7 mouse cellular contexts compared by ENCODE assay signal in genomic region chr8:126824575-126825208, GRCm38 (mm10).
DNase-seq lines count a peak whose midpoint lies in the region; ATAC-seq and TF ChIP-seq lines count a peak whose summit lies in the region.

No protein-coding gene starts in this region.

- no peak overlapping the region for H3K4me2 ChIP-seq in intestine, embryonic 16.5 days (ENCODE audit: low read depth, low read length)
- H3K4me2 ChIP-seq in liver, embryonic 16.5 days (ENCODE audit: low read depth, low read length) = no peak overlapping the region

- H3K4me3 ChIP-seq in G1E (ENCODE audit: low read depth, low read length) = peak overlapping the region; percentile 46; the same call in 1 of the 2 replicates
- H3K4me3 ChIP-seq in bone marrow, adult 2 months (replicated peaks; ENCODE audit: control insufficient read depth, low read depth, low read length) = no peak overlapping the region
- H3K4me3 ChIP-seq in intestine, embryonic 16.5 days (ENCODE audit: low read length) = no peak overlapping the region
- H3K4me3 ChIP-seq in liver, embryonic 16.5 days (ENCODE audit: low read depth, low read length) = no peak overlapping the region

- 39% methylated on average over 10 of the region's 10 CpGs for WGBS in bone marrow, adult 2 months
- WGBS in intestine, embryonic 16.5 days = 37% methylated on average over 9 of the region's 10 CpGs
- 30% methylated on average over 8 of the region's 10 CpGs for WGBS in liver, embryonic 16.5 days (ENCODE audit: insufficient replicate concordance)

- H3K36me3 ChIP-seq in G1E (replicated peaks) = no peaks in the 10 kb centered on the region
- H3K36me3 ChIP-seq in intestine, embryonic 16.5 days (ENCODE audit: control insufficient read depth, insufficient read depth, low read length) = no peaks in the 10 kb centered on the region
- H3K36me3 ChIP-seq in liver, embryonic 16.5 days (ENCODE audit: control insufficient read depth, insufficient read depth) = no peaks in the 10 kb centered on the region

- peaks cover 62% of the 10 kb centered on the region for H3K4me1 ChIP-seq in G1E (ENCODE audit: insufficient read depth, low read depth, low read length)
- H3K4me1 ChIP-seq in bone marrow, adult 2 months (ENCODE audit: control insufficient read depth, insufficient read depth, low read length) = peaks cover 12% of the 10 kb centered on the region
- H3K4me1 ChIP-seq in intestine, embryonic 16.5 days (ENCODE audit: control insufficient read depth, insufficient read depth, low read length) = peaks cover 47% of the 10 kb centered on the region
- H3K4me1 ChIP-seq in liver, embryonic 16.5 days (ENCODE audit: control insufficient read depth, low read depth, low read length) = peaks cover 38% of the 10 kb centered on the region

- H3K9me3 ChIP-seq in G1E (replicated peaks) = no peaks in the 10 kb centered on the region
- no peaks in the 10 kb centered on the region for H3K9me3 ChIP-seq in intestine, embryonic 16.5 days (ENCODE audit: control insufficient read depth, low read length)
- no peaks in the 10 kb centered on the region for H3K9me3 ChIP-seq in liver, embryonic 16.5 days (replicated peaks; ENCODE audit: control insufficient read depth, low read length)

- no peak for DNase-seq in G1E (ENCODE audit: low spot score)
- DNase-seq in gastrocnemius, adult 8-10 months (ENCODE audit: low spot score in 2 of 2) = peak; percentile 39 to 52
- DNase-seq in retina, embryonic 14.5 days (ENCODE audit: low spot score) = peak; percentile 42
- no peak for DNase-seq in cerebellum, adult 11 months

- peak overlapping the region; percentile 58 for H3K27ac ChIP-seq in bone marrow, adult 2 months (ENCODE audit: control insufficient read depth, insufficient read depth, low read depth, low read length, poor library complexity)
- H3K27ac ChIP-seq in intestine, embryonic 16.5 days (ENCODE audit: low read length) = peak overlapping the region; percentile 100
- peak overlapping the region; percentile 94 for H3K27ac ChIP-seq in liver, embryonic 16.5 days (ENCODE audit: low read length)

- ATAC-seq in G1E (ENCODE audit: extremely low read depth, insufficient number of reproducible peaks, low FRiP score, poor library complexity, severe bottlenecking) = peak; percentile 41; the same call in 1 of the 2 replicates
- ATAC-seq in intestine, embryonic 16.5 days = peak; percentile 45
- ATAC-seq in liver, embryonic 16.5 days (ENCODE audit: low read depth) = peak; percentile 61

- TF ChIP-seq POLR2A in bone marrow, adult 2 months (IDR thresholded peaks at IDR 0.05; ENCODE audit: borderline replicate concordance, control insufficient read depth, low read depth, low read length) = no peak

- peak overlapping the region; percentile 53 for H3K9ac ChIP-seq in intestine, embryonic 16.5 days (ENCODE audit: low read depth, low read length)
- H3K9ac ChIP-seq in liver, embryonic 16.5 days (ENCODE audit: low read depth, low read length) = no peak overlapping the region; the same call in 1 of the 2 replicates

- TF ChIP-seq CTCF in G1E (IDR thresholded peaks at IDR 0.05; ENCODE audit: low read depth, low read length) = no peak
- no peak for TF ChIP-seq CTCF in bone marrow, adult 2 months (IDR thresholded peaks at IDR 0.05; ENCODE audit: control insufficient read depth, insufficient read depth, low read length)

- no peaks in the 10 kb centered on the region for H3K27me3 ChIP-seq in G1E (ENCODE audit: insufficient read depth, low read length)
- no peaks in the 10 kb centered on the region for H3K27me3 ChIP-seq in intestine, embryonic 16.5 days (replicated peaks; ENCODE audit: control insufficient read depth, insufficient read depth, low read length)
- H3K27me3 ChIP-seq in liver, embryonic 16.5 days (ENCODE audit: control insufficient read depth, insufficient read depth, low read depth, low read length) = no peaks in the 10 kb centered on the region

Comparison
In these comparisons a context has a peak if more than half of its experiments do, and no peak if none do; other contexts are left out.
1. DNase-seq: peak in gastrocnemius, adult 8-10 months (2 of 2) and retina, embryonic 14.5 days (single experiment); none in G1E (single experiment) and cerebellum, adult 11 months (single experiment).
2. Peak in every context shown above with its lines, with median percentiles within 50 percentile points of each other: ATAC-seq and H3K27ac ChIP-seq.